Mouse (Mus musculus) hindbrain, postnatal 0 days (tissue): ENCODE measurements around the gene Pigq. TPM values are rescaled to one million over a fixed set of nuclear protein-coding genes. Genes with fewer than 3 reads are reported as not detected.

ENCODE experiments used
- ATAC-seq: fragments of 200-750 bp; cut with Nextera tagmentation; 2 replicates; pipeline ENCODE4 v1.8.0; 2017; ENCODE audit warnings: mild to moderate bottlenecking, moderate TSS enrichment, moderate library complexity
- DNase-seq: peaks from one replicate; pipeline ENCODE4 v3.0.0-alpha.2; 2015; ENCODE audit warnings: low spot score
- H3K27ac ChIP-seq: fragments of 300-500 bp; sonication (generic); 2 replicates; pipeline ENCODE4 v1.5.1; 2014; ENCODE audit warnings: mild to moderate bottlenecking
- H3K27me3 ChIP-seq: fragments of 300-500 bp; sonication (generic); 2 replicates; pipeline ENCODE4 v1.6.1; 2014; ENCODE audit warnings: low read length, mixed read lengths; ENCODE audit not compliant: insufficient read depth
- H3K36me3 ChIP-seq: fragments of 300-500 bp; sonication (generic); 2 replicates; pipeline ENCODE4 v1.6.1; 2014; ENCODE audit warnings: low read length, mixed read lengths; ENCODE audit not compliant: insufficient read depth
- H3K4me1 ChIP-seq: fragments of 300-500 bp; sonication (generic); 2 replicates; pipeline ENCODE4 v1.6.1; 2014; ENCODE audit warnings: antibody characterized with exemption, low read length, mixed read lengths; ENCODE audit not compliant: insufficient read depth
- H3K4me2 ChIP-seq: fragments of 300-500 bp; sonication (generic); 2 replicates; pipeline ENCODE4 v1.6.1; 2014; ENCODE audit warnings: low read depth, mild to moderate bottlenecking, low read length, moderate library complexity, mixed read lengths
- H3K4me3 ChIP-seq: fragments of 300-500 bp; sonication (generic); 2 replicates; pipeline ENCODE4 v1.5.1; 2014; ENCODE audit warnings: low read length
- H3K9ac ChIP-seq: fragments of 300-500 bp; sonication (generic); replicated peaks from 2 replicates; pipeline ENCODE4 v1.6.1; 2014; ENCODE audit warnings: mild to moderate bottlenecking, low read length, moderate library complexity, mixed read lengths
- H3K9me3 ChIP-seq: fragments of 300-500 bp; sonication (generic); 2 replicates; pipeline ENCODE4 v1.6.1; 2016; ENCODE audit warnings: low read length, mixed read lengths
- CTCF ChIP-seq: IDR thresholded peaks from 2 replicates; pipeline ENCODE4 v1.5.1; 2016; ENCODE audit warnings: antibody characterized with exemption, control low read depth, low read depth
- WGBS: fragments of 180-500 bp; shearing (Covaris S2); extraction: QIAGEN DNeasy Blood & Tissue Kit; methylation state at CpG from one replicate; pipeline ENCODE4 v1.1.7; 2014; 5-methylcytosine and 5-hydroxymethylcytosine counted together
- polyA plus RNA-seq: library from polyadenylated mRNA; unstranded; fragments of >200 nt; fragmentation: Nextera tagmentation; extraction: Ambion mirVana; gene quantifications from 2 replicates; pipeline ENCODE4 v1.2.1, GENCODE M21; 2015
- total RNA-seq: library from RNA; depleted of rRNA; stranded (reverse); fragments of >200 nt; gene quantifications from 2 replicates; pipeline ENCODE4 v1.2.3, GENCODE M21; 2014

The Pigq gene
- total and polyA plus RNA-seq, 2 experiments from 2014 or later, result 76.3 to 99.7 TPM

GRCm38 (mm10) chr17:25880913-25881641 is 63.7 kb downstream of the Pigq start:
- Histone ChIP-seq H3K9me3 (no peaks in the 10 kb centered on the region), H3K4me1 (peaks cover 6% of the 10 kb centered on the region; the same call in 1 of the 2 replicates), H3K36me3 (peaks cover 28% of the 10 kb centered on the region), H3K9ac (no peak overlapping the region), H3K27ac (no peak overlapping the region), H3K4me2 (no peak overlapping the region), H3K4me3 (no peak overlapping the region), H3K27me3 (no peaks in the 10 kb centered on the region)
- 10% methylated on average over 5 of the region's 5 CpGs for WGBS
- TF ChIP-seq CTCF, result no peak
- ATAC-seq (no peak), DNase-seq (no peak)

- peak; percentile 35 for DNase-seq
- no peak for TF ChIP-seq CTCF
- H3K36me3 ChIP-seq, result peaks cover 28% of the 10 kb centered on the region
- 0 out of 2 replicates have a peak within 1 kb of the TSS, but pooled peaks have one; percentile 26 for H3K9ac ChIP-seq
- 0 out of 2 replicates have a peak within 1 kb of the TSS, but pooled peaks have one; percentile 13 for H3K27ac ChIP-seq
- H3K4me2 ChIP-seq, result no peak within 1 kb of the TSS
- 26% methylated on average over 5 of the region's 5 CpGs for WGBS
- H3K4me3 ChIP-seq, result no peak within 1 kb of the TSS
- H3K9me3 ChIP-seq, result no peaks in the 10 kb centered on the region
- no peaks in the 10 kb centered on the region for H3K27me3 ChIP-seq
- no peak for ATAC-seq
- H3K4me1 ChIP-seq, result peaks cover 9% of the 10 kb centered on the region; the same call in 1 of the 2 replicates
These were observed 64.4 kb downstream of the Pigq start, which contains the start of gene Wfikkn1 for GRCm38 (mm10) chr17:25880196-25880910. Gene Wfikkn1 (minus strand): TSS chr17:25880858.

DNA sequence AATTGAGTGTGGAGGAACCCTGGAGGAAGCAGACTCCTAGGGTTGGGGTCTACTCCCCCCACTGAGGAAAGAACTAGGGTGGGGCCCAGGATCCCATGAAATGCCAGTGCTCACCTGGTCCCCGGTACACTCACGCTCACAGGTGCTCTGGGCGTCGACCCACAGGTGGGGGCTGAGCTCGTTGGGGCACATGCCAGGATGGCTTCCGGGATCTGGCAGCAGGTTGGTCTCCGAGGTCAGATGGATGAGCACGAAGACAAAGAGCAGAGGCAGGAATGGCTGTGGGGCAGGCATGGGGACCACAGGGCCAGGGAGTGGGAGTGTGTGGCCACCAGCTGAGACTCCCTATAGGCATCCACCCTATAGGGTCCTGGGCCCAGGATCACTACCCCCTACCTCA is 65.0 kb downstream of the Pigq start:
- Histone ChIP-seq H3K9ac (0 out of 2 replicates have a peak overlapping the region, but pooled peaks have one; percentile 26), H3K9me3 (no peaks in the 10 kb centered on the region), H3K27me3 (no peaks in the 10 kb centered on the region), H3K4me2 (no peak overlapping the region), H3K4me1 (peaks cover 9% of the 10 kb centered on the region; the same call in 1 of the 2 replicates), H3K27ac (0 out of 2 replicates have a peak overlapping the region, but pooled peaks have one; percentile 13), H3K4me3 (no peak overlapping the region), H3K36me3 (peaks cover 28% of the 10 kb centered on the region)
- DNase-seq (no peak), ATAC-seq (no peak)
- 60% methylated on average over 8 of the region's 8 CpGs for WGBS
- TF ChIP-seq CTCF, result no peak

DNA sequence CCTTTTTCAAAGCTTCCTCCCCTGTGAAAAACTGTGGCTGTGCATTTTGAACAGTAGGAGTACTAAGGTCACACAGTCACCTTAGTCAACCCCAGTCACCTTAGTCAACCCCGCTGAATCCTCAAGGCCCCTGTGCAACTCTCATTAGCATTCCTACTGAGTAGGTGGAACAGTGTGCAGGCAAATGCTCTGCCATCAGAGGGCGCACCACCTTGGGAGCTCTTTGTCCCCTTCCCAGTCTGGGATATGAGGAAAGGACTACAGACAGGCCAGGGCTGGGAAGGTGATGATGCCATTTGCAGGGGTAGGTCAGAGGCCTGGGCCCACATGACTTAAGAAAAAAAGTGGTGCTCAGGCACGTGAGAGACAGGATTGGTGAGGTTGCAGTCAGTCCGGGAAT is 65.5 kb downstream of the Pigq start:
- Histone ChIP-seq H3K9ac (no peak overlapping the region), H3K4me3 (no peak overlapping the region), H3K9me3 (no peaks in the 10 kb centered on the region), H3K27ac (no peak overlapping the region), H3K4me1 (peaks cover 9% of the 10 kb centered on the region; the same call in 1 of the 2 replicates), H3K27me3 (no peaks in the 10 kb centered on the region), H3K4me2 (no peak overlapping the region), H3K36me3 (peaks cover 23% of the 10 kb centered on the region)
- TF ChIP-seq CTCF, result peak; percentile 63
- DNase-seq (no peak), ATAC-seq (no peak)
- 36% methylated on average over 4 of the region's 4 CpGs for WGBS

GRCm38 (mm10) chr17:25878611-25879180 is 66.0 kb downstream of the Pigq start:
- TF ChIP-seq CTCF, result no peak
- Histone ChIP-seq H3K4me2 (no peak overlapping the region), H3K9ac (no peak overlapping the region), H3K4me3 (no peak overlapping the region), H3K27me3 (no peaks in the 10 kb centered on the region), H3K4me1 (peaks cover 13% of the 10 kb centered on the region; the same call in 1 of the 2 replicates), H3K27ac (no peak overlapping the region), H3K36me3 (peaks cover 18% of the 10 kb centered on the region), H3K9me3 (no peaks in the 10 kb centered on the region)
- DNase-seq (no peak), ATAC-seq (no peak)
- WGBS, result 85% methylated on average over 19 of the region's 19 CpGs

DNA sequence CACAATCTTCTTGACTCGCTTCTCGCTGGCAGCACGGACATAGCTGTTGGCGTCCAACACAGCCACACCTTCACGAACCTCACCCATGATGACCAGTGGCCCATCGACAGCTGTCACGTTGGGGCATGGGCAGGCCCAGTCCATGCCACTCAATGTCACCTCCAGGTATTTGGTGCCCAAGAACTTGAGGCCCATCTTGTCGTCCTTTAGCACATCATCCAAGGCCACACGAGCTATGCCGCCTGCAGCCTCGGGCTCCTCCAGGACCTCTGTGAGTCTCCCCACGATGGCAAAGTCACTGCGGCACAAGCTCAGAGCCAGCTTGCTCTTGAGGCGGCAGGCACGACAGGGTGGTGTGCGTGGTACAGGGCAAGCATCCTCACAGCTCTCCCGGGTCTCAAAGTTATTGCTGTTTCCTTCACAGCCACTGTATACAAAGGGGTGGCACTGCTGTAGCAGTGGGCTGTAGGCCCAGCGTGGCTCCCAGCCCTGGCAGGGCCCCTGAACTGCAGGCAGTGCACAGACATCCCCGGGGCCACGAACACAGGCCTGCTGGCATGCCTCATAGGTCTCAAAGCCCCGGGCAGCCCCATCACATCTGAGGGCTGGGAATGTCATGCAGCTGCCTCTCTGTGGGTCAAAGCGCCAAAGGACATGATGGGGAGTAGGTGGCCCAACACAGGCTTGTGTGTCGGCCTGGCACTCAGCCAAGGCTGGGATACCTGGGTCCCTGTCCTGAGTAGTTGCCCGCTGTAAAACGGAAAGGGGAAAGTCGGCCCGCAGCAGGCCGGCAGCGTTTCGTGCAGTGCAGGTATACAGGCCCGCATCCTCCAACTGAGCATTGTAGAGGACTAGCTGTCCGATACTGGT is 66.8 kb downstream of the Pigq start:
- WGBS, result 92% methylated on average over 32 of the region's 32 CpGs
- H3K4me1 ChIP-seq, result peaks cover 13% of the 10 kb centered on the region; the same call in 1 of the 2 replicates

More for the DNA sequence above, 66.8 kb downstream of the Pigq start:
- TF ChIP-seq CTCF, result no peak
- Histone ChIP-seq H3K36me3 (peaks cover 15% of the 10 kb centered on the region), H3K27ac (no peak overlapping the region), H3K9me3 (no peaks in the 10 kb centered on the region), H3K9ac (no peak overlapping the region), H3K4me3 (no peak overlapping the region), H3K4me2 (no peak overlapping the region), H3K27me3 (no peaks in the 10 kb centered on the region)
- DNase-seq, result no peak
- no peak for ATAC-seq
